8 mouse cellular contexts compared by ENCODE assay signal in genomic region chr5:34636481-34637287, GRCm38 (mm10). TPM values are rescaled to one million over a fixed set of nuclear protein-coding genes. Genes with fewer than 3 reads are reported as not detected.
DNase-seq lines count a peak whose midpoint lies in the region; ATAC-seq and TF ChIP-seq lines count a peak whose summit lies in the region.

Mfsd10 (minus strand) TSS chr5:34637212.

- TF ChIP-seq CTCF in stomach, postnatal 0 days (IDR thresholded peaks at IDR 0.05; ENCODE audit: low read depth), result peak; percentile 67

- ATAC-seq in heart, embryonic 13.5 days (ENCODE audit: extremely low read depth, insufficient number of reproducible peaks, low FRiP score, low TSS enrichment), result peak; percentile 67
- peak; percentile 87 for ATAC-seq in liver, embryonic 13.5 days (ENCODE audit: low read depth)
- peak; percentile 88 for ATAC-seq in neural tube, embryonic 11.5 days (ENCODE audit: insufficient read depth, low FRiP score, low TSS enrichment)
- ATAC-seq in stomach, postnatal 0 days (ENCODE audit: low FRiP score, low TSS enrichment), result peak; percentile 88

- no peaks in the 10 kb centered on the region for H3K27me3 ChIP-seq in heart, embryonic 13.5 days (replicated peaks)
- no peaks in the 10 kb centered on the region for H3K27me3 ChIP-seq in liver, embryonic 13.5 days
- no peaks in the 10 kb centered on the region for H3K27me3 ChIP-seq in neural tube, embryonic 11.5 days (ENCODE audit: control insufficient read depth, insufficient read depth, low read length)
- no peaks in the 10 kb centered on the region for H3K27me3 ChIP-seq in stomach, postnatal 0 days (ENCODE audit: control insufficient read depth, insufficient read depth, low read length)

- H3K4me2 ChIP-seq in heart, embryonic 13.5 days, result peak within 1 kb of the TSS; percentile 86
- peak within 1 kb of the TSS; percentile 98 for H3K4me2 ChIP-seq in liver, embryonic 13.5 days
- H3K4me2 ChIP-seq in neural tube, embryonic 11.5 days (ENCODE audit: low read depth), result peak within 1 kb of the TSS; percentile 96
- H3K4me2 ChIP-seq in stomach, postnatal 0 days (replicated peaks; ENCODE audit: low read depth), result peak within 1 kb of the TSS; percentile 93

- H3K9ac ChIP-seq in heart, embryonic 13.5 days, result peak within 1 kb of the TSS; percentile 86
- peak within 1 kb of the TSS; percentile 85 for H3K9ac ChIP-seq in liver, embryonic 13.5 days
- peak within 1 kb of the TSS; percentile 71 for H3K9ac ChIP-seq in neural tube, embryonic 11.5 days (ENCODE audit: low read length)
- H3K9ac ChIP-seq in stomach, postnatal 0 days (ENCODE audit: low read length), result peak within 1 kb of the TSS; percentile 74

- H3K4me3 ChIP-seq in brown adipose tissue, adult 24 weeks (ENCODE audit: insufficient read depth, low read depth, low read length), result peak within 1 kb of the TSS; percentile 70
- H3K4me3 ChIP-seq in heart, embryonic 13.5 days, result peak within 1 kb of the TSS; percentile 73
- peak within 1 kb of the TSS; percentile 73 for H3K4me3 ChIP-seq in liver, embryonic 13.5 days (replicated peaks)
- H3K4me3 ChIP-seq in neural tube, embryonic 11.5 days (ENCODE audit: low read depth, low read length), result peak within 1 kb of the TSS; percentile 54
- H3K4me3 ChIP-seq in stomach, postnatal 0 days (ENCODE audit: low read depth, low read length), result peak within 1 kb of the TSS; percentile 64

- TF ChIP-seq EP300 in stomach, postnatal 0 days (optimal IDR thresholded peaks at IDR 0.05), result no peak

- H3K36me3 ChIP-seq in heart, embryonic 13.5 days, result peaks cover 81% of the 10 kb centered on the region
- peaks cover 84% of the 10 kb centered on the region for H3K36me3 ChIP-seq in liver, embryonic 13.5 days
- peaks cover 10% of the 10 kb centered on the region for H3K36me3 ChIP-seq in neural tube, embryonic 11.5 days (ENCODE audit: control insufficient read depth, insufficient read depth, low read length)
- peaks cover 20% of the 10 kb centered on the region for H3K36me3 ChIP-seq in stomach, postnatal 0 days (ENCODE audit: control insufficient read depth, insufficient read depth, low read length)

- peak within 1 kb of the TSS; percentile 4; the same call in 1 of the 2 replicates for H3K27ac ChIP-seq in brown adipose tissue, adult 24 weeks (replicated peaks; ENCODE audit: low read depth, low read length)
- peak within 1 kb of the TSS; percentile 86 for H3K27ac ChIP-seq in heart, embryonic 13.5 days (replicated peaks)
- H3K27ac ChIP-seq in liver, embryonic 13.5 days, result peak within 1 kb of the TSS; percentile 91
- peak within 1 kb of the TSS; percentile 73 for H3K27ac ChIP-seq in neural tube, embryonic 11.5 days (ENCODE audit: low read depth, low read length)
- peak within 1 kb of the TSS; percentile 85 for H3K27ac ChIP-seq in stomach, postnatal 0 days (replicated peaks)

- no peaks in the 10 kb centered on the region for H3K4me1 ChIP-seq in brown adipose tissue, adult 24 weeks (ENCODE audit: control insufficient read depth, insufficient read depth, insufficient read length, low read length)
- peaks cover 26% of the 10 kb centered on the region for H3K4me1 ChIP-seq in heart, embryonic 13.5 days
- peaks cover 64% of the 10 kb centered on the region for H3K4me1 ChIP-seq in liver, embryonic 13.5 days (replicated peaks)
- H3K4me1 ChIP-seq in neural tube, embryonic 11.5 days (ENCODE audit: control insufficient read depth, insufficient read depth, low read length), result peaks cover 3% of the 10 kb centered on the region
- no peaks in the 10 kb centered on the region; the same call in 1 of the 2 replicates for H3K4me1 ChIP-seq in stomach, postnatal 0 days (replicated peaks; ENCODE audit: control insufficient read depth, insufficient read depth)

- WGBS in heart, embryonic 13.5 days, result under 1% methylated on average over 48 of the region's 48 CpGs
- under 1% methylated on average over 48 of the region's 48 CpGs for WGBS in liver, embryonic 13.5 days (ENCODE audit: insufficient replicate concordance)
- WGBS in neural tube, embryonic 11.5 days, result under 1% methylated on average over 48 of the region's 48 CpGs
- under 1% methylated on average over 48 of the region's 48 CpGs for WGBS in stomach, postnatal 0 days

- no peaks in the 10 kb centered on the region for H3K9me3 ChIP-seq in heart, embryonic 13.5 days
- H3K9me3 ChIP-seq in liver, embryonic 13.5 days (replicated peaks), result no peaks in the 10 kb centered on the region
- no peaks in the 10 kb centered on the region for H3K9me3 ChIP-seq in neural tube, embryonic 11.5 days (ENCODE audit: control insufficient read depth, low read length)
- H3K9me3 ChIP-seq in stomach, postnatal 0 days (ENCODE audit: control insufficient read depth, low read length), result no peaks in the 10 kb centered on the region

- peak; percentile 86 for DNase-seq in CD4-positive, CD25-positive, alpha-beta regulatory T cell, adult 2 months (ENCODE audit: low read depth, low spot score)
- DNase-seq in fat pad, adult 2 months (ENCODE audit: extremely low read depth, low read depth, low spot score), result peak; percentile 26
- peak; percentile 85 for DNase-seq in kidney, postnatal 14 days
- DNase-seq in liver, embryonic 13.5 days, result peak; percentile 80
- peak; percentile 77 for DNase-seq in neural tube, embryonic 11.5 days (ENCODE audit: low spot score)
- DNase-seq in stomach, postnatal 0 days (ENCODE audit: low spot score), result peak; percentile 85

RNA-seq across cellular contexts. Expression of gene Mfsd10, which starts in this region (rescaled TPM):
- 6.1 and 8.3 TPM in 2 replicates for polyA plus RNA-seq in brown adipose tissue, adult 24 weeks (2012; ENCODE audit: insufficient read depth, insufficient read length, missing spikeins)
- polyA plus RNA-seq in heart, embryonic 13.5 days (2015; fragmentation: Nextera tagmentation; extraction: Ambion mirVana), result 75.1 and 78.4 TPM in 2 replicates
- polyA plus RNA-seq in liver, embryonic 13.5 days (2015; fragmentation: Nextera tagmentation; extraction: Ambion mirVana), result 56.3 and 65.9 TPM in 2 replicates
- 66.8 and 88.5 TPM in 2 replicates for polyA plus RNA-seq in neural tube, embryonic 11.5 days (2014; fragmentation: Nextera tagmentation; extraction: Ambion mirVana)
- 57.4 and 62.0 TPM in 2 replicates for polyA plus RNA-seq in stomach, postnatal 0 days (2015; fragmentation: Nextera tagmentation; extraction: Ambion mirVana)

Comparison
In these comparisons a context has a peak if more than half of its experiments do, and no peak if none do; other contexts are left out.
1. Peak in every context shown above with its lines: DNase-seq, ATAC-seq, H3K4me3 ChIP-seq and H3K27ac ChIP-seq.
2. DNase-seq: peak in every context shown above with its lines; median percentile 86 in CD4-positive, CD25-positive, alpha-beta regulatory T cell, adult 2 months; 85 in kidney, postnatal 14 days; 85 in stomach, postnatal 0 days; 80 in liver, embryonic 13.5 days; 77 in neural tube, embryonic 11.5 days; 26 in fat pad, adult 2 months.
3. H3K27ac ChIP-seq: peak in every context shown above with its lines; median percentile 91 in liver, embryonic 13.5 days; 86 in heart, embryonic 13.5 days; 85 in stomach, postnatal 0 days; 73 in neural tube, embryonic 11.5 days; 4 in brown adipose tissue, adult 24 weeks.